Mouse (Mus musculus): ENCODE results near the gene Slc6a12. TPM values are rescaled to one million over a fixed set of nuclear protein-coding genes. Genes with fewer than 3 reads are reported as not detected.
A peak's percentile ranks its signal among the peaks of the same experiment; 100 is the strongest.

The Slc6a12 gene
- polyA plus RNA-seq, 1 experiment from 2014 or later: 1.6 TPM

DNA sequence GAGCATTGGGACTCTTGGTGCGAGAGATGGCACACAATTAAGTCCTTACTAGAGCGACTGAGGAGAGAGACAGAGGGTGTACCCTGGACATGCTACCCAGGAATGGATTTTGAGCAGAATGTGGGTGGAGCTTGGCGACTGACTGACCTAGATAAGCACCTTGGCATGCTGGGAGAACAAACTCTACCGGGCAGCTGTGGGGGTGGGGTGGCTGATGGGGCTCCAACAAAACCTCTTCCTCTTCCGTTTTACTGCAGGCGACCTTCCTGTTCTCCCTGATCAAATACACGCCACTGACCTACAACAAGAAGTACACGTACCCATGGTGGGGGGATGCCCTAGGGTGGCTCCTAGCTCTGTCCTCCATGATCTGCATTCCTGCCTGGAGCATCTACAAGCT lies 6.3 kb upstream of the Slc6a12 start:
- no peaks in the 10 kb centered on the region for H3K27me3 ChIP-seq (ENCODE audit: control insufficient read depth, insufficient read depth, low read length)
- no peaks in the 10 kb centered on the region for H3K9me3 ChIP-seq (ENCODE audit: control insufficient read depth, low read length)
- no peaks in the 10 kb centered on the region for H3K36me3 ChIP-seq (ENCODE audit: control insufficient read depth, insufficient read depth, low read length)
- no peak overlapping the region for H3K4me3 ChIP-seq (replicated peaks; ENCODE audit: low read depth, low read length)
- DNase-seq: no peak
- no peak for ATAC-seq (ENCODE audit: low FRiP score, low TSS enrichment)
- H3K9ac ChIP-seq (replicated peaks; ENCODE audit: low read length): no peak overlapping the region
- 82% methylated on average over 8 of the region's 8 CpGs for WGBS
- no peak overlapping the region for H3K27ac ChIP-seq (replicated peaks; ENCODE audit: low read depth, low read length)
- no peaks in the 10 kb centered on the region for H3K4me1 ChIP-seq (ENCODE audit: control insufficient read depth, insufficient read depth, low read length)
- H3K4me2 ChIP-seq (ENCODE audit: low read length): no peak overlapping the region

DNA sequence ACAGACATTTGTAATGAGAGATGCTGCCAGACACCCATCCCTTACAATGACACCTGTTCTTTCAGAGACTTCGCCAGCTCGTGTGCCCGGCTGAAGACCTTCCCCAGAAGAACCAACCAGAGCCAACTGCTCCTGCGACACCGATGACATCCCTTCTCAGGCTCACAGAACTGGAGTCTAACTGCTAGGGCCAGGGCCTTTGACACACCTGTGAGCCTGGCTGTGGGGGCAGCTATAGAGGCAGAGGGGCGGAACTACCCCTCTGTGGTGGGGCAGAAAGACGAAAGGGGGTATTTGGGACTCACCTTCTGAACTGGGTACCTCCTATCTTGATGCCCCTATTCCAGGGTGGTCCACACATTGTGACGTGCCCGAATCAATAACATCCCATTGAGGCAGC lies 5.6 kb upstream of the Slc6a12 start:
- Histone ChIP-seq H3K9ac (replicated peaks; ENCODE audit: low read length) (no peak overlapping the region), H3K27ac (replicated peaks; ENCODE audit: low read depth, low read length) (no peak overlapping the region), H3K27me3 (ENCODE audit: control insufficient read depth, insufficient read depth, low read length) (no peaks in the 10 kb centered on the region), H3K9me3 (ENCODE audit: control insufficient read depth, low read length) (no peaks in the 10 kb centered on the region), H3K4me1 (ENCODE audit: control insufficient read depth, insufficient read depth, low read length) (no peaks in the 10 kb centered on the region), H3K4me2 (ENCODE audit: low read length) (no peak overlapping the region), H3K4me3 (replicated peaks; ENCODE audit: low read depth, low read length) (no peak overlapping the region), H3K36me3 (ENCODE audit: control insufficient read depth, insufficient read depth, low read length) (no peaks in the 10 kb centered on the region)
- ATAC-seq (ENCODE audit: low FRiP score, low TSS enrichment) (no peak), DNase-seq (no peak)
- WGBS: 95% methylated on average over 9 of the region's 9 CpGs

DNA sequence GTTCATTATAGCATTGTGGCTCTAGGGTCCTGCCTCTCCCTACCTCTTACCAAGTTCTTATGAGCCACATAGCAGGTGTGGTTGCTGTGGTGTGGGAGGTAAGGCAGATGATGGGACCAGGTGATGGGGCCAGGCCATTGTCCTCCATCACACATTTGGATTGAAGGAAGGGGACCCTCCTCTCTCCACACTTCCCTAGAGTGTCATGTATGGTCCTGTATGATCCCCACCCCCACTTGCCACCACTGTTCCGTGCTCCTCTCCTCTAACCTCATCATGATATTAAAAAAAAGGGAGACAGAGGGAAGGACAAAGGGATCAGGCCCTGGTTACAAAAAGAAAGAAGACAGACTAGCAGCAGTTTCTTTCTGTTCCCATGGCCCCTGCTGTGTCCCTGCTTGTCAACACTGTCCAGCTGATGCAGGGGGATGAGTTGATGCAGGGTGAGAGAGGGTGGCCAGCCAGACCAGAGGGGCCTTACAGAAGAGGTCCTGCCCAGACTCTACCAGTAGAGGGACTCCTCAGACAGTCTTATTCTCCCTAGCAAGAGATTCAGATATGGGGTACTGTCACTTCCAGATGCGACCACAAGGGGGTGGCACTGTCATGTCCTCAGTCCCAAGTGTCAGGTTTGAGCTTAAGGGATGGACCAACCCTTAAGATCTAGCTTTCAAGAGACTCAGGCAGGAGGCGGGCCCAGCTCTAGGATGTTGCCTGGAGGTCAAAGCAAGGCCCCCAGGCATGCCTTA lies 4.9 kb upstream of the Slc6a12 start:
- Histone ChIP-seq H3K4me2 (ENCODE audit: low read length) (no peak overlapping the region), H3K27ac (replicated peaks; ENCODE audit: low read depth, low read length) (no peak overlapping the region), H3K9me3 (ENCODE audit: control insufficient read depth, low read length) (no peaks in the 10 kb centered on the region), H3K9ac (replicated peaks; ENCODE audit: low read length) (no peak overlapping the region), H3K27me3 (ENCODE audit: control insufficient read depth, insufficient read depth, low read length) (no peaks in the 10 kb centered on the region), H3K4me1 (ENCODE audit: control insufficient read depth, insufficient read depth, low read length) (no peaks in the 10 kb centered on the region), H3K36me3 (ENCODE audit: control insufficient read depth, insufficient read depth, low read length) (no peaks in the 10 kb centered on the region), H3K4me3 (replicated peaks; ENCODE audit: low read depth, low read length) (no peak overlapping the region)
- ATAC-seq (ENCODE audit: low FRiP score, low TSS enrichment) (peak; percentile 57; the same call in 1 of the 2 replicates), DNase-seq (peak; percentile 89)
- WGBS: 26% methylated on average over 3 of the region's 3 CpGs

DNA sequence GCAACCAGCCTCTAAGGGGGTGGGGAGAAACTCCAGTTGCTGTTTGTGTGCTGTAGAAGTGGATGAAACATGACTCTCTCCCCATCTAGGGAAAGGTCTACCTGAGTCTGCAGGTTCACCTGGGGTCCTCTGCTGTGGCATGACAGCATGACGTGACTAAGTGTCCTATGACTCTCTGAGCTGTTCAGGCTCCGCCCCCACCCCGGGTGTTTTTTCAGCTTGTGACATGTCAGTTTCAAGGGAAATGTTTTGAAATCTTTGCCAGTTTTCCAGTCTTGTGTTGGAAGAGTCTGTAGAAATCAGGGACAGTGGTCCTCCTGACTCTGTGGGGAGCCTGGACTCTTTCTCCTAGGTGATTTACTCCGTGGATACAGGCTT lies 4.4 kb upstream of the Slc6a12 start:
- no peaks in the 10 kb centered on the region for H3K9me3 ChIP-seq (ENCODE audit: control insufficient read depth, low read length)
- WGBS: 54% methylated on average over 4 of the region's 4 CpGs
- no peak overlapping the region for H3K9ac ChIP-seq (replicated peaks; ENCODE audit: low read length)
- no peaks in the 10 kb centered on the region for H3K4me1 ChIP-seq (ENCODE audit: control insufficient read depth, insufficient read depth, low read length)
- no peak overlapping the region for H3K4me3 ChIP-seq (replicated peaks; ENCODE audit: low read depth, low read length)
- ATAC-seq (ENCODE audit: low FRiP score, low TSS enrichment) (no peak), DNase-seq (no peak)
- no peak overlapping the region for H3K27ac ChIP-seq (replicated peaks; ENCODE audit: low read depth, low read length)
- no peaks in the 10 kb centered on the region for H3K36me3 ChIP-seq (ENCODE audit: control insufficient read depth, insufficient read depth, low read length)
- H3K4me2 ChIP-seq (ENCODE audit: low read length): no peak overlapping the region
- no peaks in the 10 kb centered on the region for H3K27me3 ChIP-seq (ENCODE audit: control insufficient read depth, insufficient read depth, low read length)

DNA sequence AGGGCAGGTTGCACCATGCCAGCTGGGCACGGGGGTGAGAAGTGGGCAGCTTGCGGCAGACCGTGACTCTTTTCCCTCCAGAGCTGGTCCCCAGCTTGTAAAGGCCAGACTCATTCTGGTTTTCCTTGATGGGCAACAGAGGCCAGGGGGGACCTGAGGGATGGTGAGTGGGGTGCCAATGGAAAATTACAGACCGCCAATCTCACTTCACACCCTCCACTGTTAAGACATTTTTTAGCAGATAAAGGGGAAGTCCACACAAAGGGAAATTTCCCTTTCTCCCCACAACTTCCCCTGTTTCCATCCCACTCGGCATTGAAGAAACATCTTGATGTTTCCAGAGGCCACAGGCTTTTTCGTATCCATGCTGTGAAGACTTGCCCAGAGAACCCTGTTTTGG lies 1.2 kb upstream of the Slc6a12 start:
- Histone ChIP-seq H3K36me3 (ENCODE audit: control insufficient read depth, insufficient read depth, low read length) (no peaks in the 10 kb centered on the region), H3K9me3 (ENCODE audit: control insufficient read depth, low read length) (no peaks in the 10 kb centered on the region), H3K27ac (replicated peaks; ENCODE audit: low read depth, low read length) (no peak overlapping the region), H3K27me3 (ENCODE audit: control insufficient read depth, insufficient read depth, low read length) (no peaks in the 10 kb centered on the region), H3K4me2 (ENCODE audit: low read length) (no peak overlapping the region), H3K9ac (replicated peaks; ENCODE audit: low read length) (no peak overlapping the region), H3K4me1 (ENCODE audit: control insufficient read depth, insufficient read depth, low read length) (no peaks in the 10 kb centered on the region), H3K4me3 (replicated peaks; ENCODE audit: low read depth, low read length) (no peak overlapping the region)
- WGBS: 90% methylated on average over 6 of the region's 6 CpGs
- no peak for DNase-seq
- ATAC-seq (ENCODE audit: low FRiP score, low TSS enrichment): no peak

DNA sequence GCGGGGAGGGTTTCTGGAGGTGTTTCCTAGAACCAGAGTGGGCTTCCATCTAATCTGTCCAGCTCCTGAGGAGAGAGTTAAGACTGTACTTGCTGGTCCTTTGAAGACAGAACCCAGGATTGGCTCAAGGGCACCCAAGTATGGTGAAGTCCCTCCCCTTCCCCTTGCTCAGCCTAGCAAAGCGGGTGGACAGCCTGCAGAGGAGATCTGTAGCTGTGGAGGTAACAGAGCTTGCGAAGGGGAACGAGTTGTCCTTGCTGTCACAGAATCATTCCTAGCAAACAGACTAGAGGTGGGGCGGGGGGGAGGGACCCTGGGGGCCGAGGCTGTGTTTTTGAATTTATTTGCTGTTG lies 871 bp downstream of the Slc6a12 start:
- WGBS: 70% methylated on average over 6 of the region's 6 CpGs
- H3K27ac ChIP-seq (replicated peaks; ENCODE audit: low read depth, low read length): no peak overlapping the region

DNA sequence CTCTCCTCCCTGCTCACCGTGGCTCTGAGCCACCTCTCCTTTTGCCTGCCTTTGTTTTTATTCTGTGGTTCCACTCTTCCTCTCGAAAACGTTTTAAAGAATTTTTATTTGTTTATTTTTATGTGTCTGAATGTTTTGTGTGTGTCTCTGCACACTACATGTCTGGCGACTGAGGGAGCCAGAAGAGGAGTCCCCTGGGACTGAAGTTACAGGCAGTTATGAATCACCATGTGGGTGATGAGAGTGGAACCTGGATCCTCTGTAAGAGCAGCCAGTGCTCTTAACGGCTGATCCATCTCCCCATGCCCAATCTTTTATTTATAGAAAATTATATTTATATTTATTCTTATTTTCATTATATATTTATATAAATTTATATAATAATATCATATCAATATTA lies 1.5 kb downstream of the Slc6a12 start:
- 82% methylated on average over 5 of the region's 5 CpGs for WGBS
- Histone ChIP-seq H3K4me3 (replicated peaks; ENCODE audit: low read depth, low read length) (no peak overlapping the region), H3K27me3 (ENCODE audit: control insufficient read depth, insufficient read depth, low read length) (no peaks in the 10 kb centered on the region), H3K27ac (replicated peaks; ENCODE audit: low read depth, low read length) (no peak overlapping the region), H3K4me1 (ENCODE audit: control insufficient read depth, insufficient read depth, low read length) (no peaks in the 10 kb centered on the region), H3K9me3 (ENCODE audit: control insufficient read depth, low read length) (no peaks in the 10 kb centered on the region), H3K36me3 (ENCODE audit: control insufficient read depth, insufficient read depth, low read length) (no peaks in the 10 kb centered on the region), H3K9ac (replicated peaks; ENCODE audit: low read length) (no peak overlapping the region), H3K4me2 (ENCODE audit: low read length) (no peak overlapping the region)
- no peak for ATAC-seq (ENCODE audit: low FRiP score, low TSS enrichment)
- no peak for DNase-seq

More for the DNA sequence above, 871 bp downstream of the Slc6a12 start:
- no peaks in the 10 kb centered on the region for H3K27me3 ChIP-seq (ENCODE audit: control insufficient read depth, insufficient read depth, low read length)
- ATAC-seq (ENCODE audit: low FRiP score, low TSS enrichment) (no peak), DNase-seq (no peak)
- H3K9ac ChIP-seq (replicated peaks; ENCODE audit: low read length): no peak overlapping the region
- no peak overlapping the region for H3K4me2 ChIP-seq (ENCODE audit: low read length)
- no peaks in the 10 kb centered on the region for H3K4me1 ChIP-seq (ENCODE audit: control insufficient read depth, insufficient read depth, low read length)
- no peaks in the 10 kb centered on the region for H3K36me3 ChIP-seq (ENCODE audit: control insufficient read depth, insufficient read depth, low read length)
- no peak overlapping the region for H3K4me3 ChIP-seq (replicated peaks; ENCODE audit: low read depth, low read length)
- no peaks in the 10 kb centered on the region for H3K9me3 ChIP-seq (ENCODE audit: control insufficient read depth, low read length)

DNA sequence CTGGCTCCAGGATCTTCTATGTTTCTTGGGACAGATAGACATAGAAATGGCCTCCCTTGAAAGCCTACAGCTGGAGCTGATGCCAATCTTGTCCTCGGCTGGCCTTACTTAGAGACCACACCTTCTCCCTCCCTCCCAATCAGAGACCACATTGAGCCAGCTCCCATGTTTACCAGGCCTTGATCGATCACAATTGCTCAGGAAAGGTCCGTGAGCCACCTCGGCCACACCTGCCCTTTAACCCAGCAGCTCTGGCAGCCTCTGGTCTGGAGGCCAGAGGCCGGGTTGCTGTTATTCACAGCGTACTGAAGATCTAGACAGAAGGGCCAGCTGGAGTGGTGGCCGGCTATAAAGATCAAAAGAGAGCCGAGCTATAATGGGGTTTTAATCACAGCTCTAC lies 3.6 kb downstream of the Slc6a12 start:
- no peaks in the 10 kb centered on the region for H3K4me1 ChIP-seq (ENCODE audit: control insufficient read depth, insufficient read depth, low read length)
- no peaks in the 10 kb centered on the region for H3K9me3 ChIP-seq (ENCODE audit: control insufficient read depth, low read length)
- H3K27me3 ChIP-seq (ENCODE audit: control insufficient read depth, insufficient read depth, low read length): no peaks in the 10 kb centered on the region
- H3K9ac ChIP-seq (replicated peaks; ENCODE audit: low read length): no peak overlapping the region
- WGBS: 48% methylated on average over 8 of the region's 8 CpGs
- no peak for ATAC-seq (ENCODE audit: low FRiP score, low TSS enrichment)
- no peak overlapping the region for H3K4me2 ChIP-seq (ENCODE audit: low read length)
- H3K27ac ChIP-seq (replicated peaks; ENCODE audit: low read depth, low read length): no peak overlapping the region
- DNase-seq: no peak
- H3K36me3 ChIP-seq (ENCODE audit: control insufficient read depth, insufficient read depth, low read length): no peaks in the 10 kb centered on the region
- H3K4me3 ChIP-seq (replicated peaks; ENCODE audit: low read depth, low read length): no peak overlapping the region

DNA sequence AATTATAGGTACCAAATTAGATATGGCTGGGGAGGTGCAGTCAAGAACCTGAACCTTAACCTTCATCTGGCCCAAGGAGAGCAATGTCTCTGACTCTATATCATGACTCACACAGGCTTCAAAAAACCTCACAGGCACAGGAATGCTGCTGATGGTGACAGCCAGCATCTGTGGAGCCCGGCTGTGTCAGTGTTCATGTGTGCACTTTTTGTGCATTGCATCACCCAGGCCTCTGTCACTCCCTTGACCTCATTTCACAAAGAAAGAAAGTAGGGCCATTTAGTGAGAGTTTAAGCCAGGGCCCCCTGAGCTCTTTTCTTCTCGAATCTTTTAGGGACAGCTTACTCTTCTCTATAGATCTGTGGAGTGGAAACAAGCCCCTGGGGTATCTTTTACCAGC lies 9.4 kb downstream of the Slc6a12 start:
- Histone ChIP-seq H3K36me3 (ENCODE audit: control insufficient read depth, insufficient read depth, low read length) (no peaks in the 10 kb centered on the region), H3K9ac (replicated peaks; ENCODE audit: low read length) (no peak overlapping the region), H3K4me1 (ENCODE audit: control insufficient read depth, insufficient read depth, low read length) (no peaks in the 10 kb centered on the region), H3K9me3 (ENCODE audit: control insufficient read depth, low read length) (no peaks in the 10 kb centered on the region), H3K27me3 (ENCODE audit: control insufficient read depth, insufficient read depth, low read length) (no peaks in the 10 kb centered on the region), H3K4me2 (ENCODE audit: low read length) (no peak overlapping the region), H3K4me3 (replicated peaks; ENCODE audit: low read depth, low read length) (no peak overlapping the region), H3K27ac (replicated peaks; ENCODE audit: low read depth, low read length) (no peak overlapping the region)
- ATAC-seq (ENCODE audit: low FRiP score, low TSS enrichment): no peak
- DNase-seq: no peak
- WGBS: 18% methylated on average over 2 of the region's 2 CpGs
